Mouse (Mus musculus): ENCODE data around the gene Ptbp2.

The Ptbp2 gene

GRCm38 (mm10) chr3:119784366-119784765 is at the start of gene Ptbp2:
Gene Ptbp2 (minus strand): TSS chr3:119784466.
- no peak for DNase-seq

DNA sequence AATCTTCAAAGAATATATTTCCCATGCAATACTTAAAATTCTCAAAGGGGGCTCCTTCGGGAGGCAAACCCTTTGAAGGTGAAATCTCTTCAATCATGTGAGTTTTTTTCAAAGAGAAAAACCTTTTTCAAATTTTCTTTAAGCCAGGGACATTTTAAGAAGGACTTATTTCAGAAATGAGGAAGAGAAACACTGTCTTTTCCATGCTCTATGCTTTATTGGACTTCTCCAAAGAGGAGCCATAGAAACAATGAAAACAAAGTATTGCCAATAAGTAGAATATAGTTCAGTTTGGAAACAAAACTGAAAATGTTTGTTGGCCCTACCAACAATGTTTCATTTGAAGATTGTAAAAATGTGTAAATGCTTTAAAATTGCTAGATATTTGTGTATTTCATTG is 30.4 kb upstream of the Ptbp2 start:
- DNase-seq, result no peak

DNA sequence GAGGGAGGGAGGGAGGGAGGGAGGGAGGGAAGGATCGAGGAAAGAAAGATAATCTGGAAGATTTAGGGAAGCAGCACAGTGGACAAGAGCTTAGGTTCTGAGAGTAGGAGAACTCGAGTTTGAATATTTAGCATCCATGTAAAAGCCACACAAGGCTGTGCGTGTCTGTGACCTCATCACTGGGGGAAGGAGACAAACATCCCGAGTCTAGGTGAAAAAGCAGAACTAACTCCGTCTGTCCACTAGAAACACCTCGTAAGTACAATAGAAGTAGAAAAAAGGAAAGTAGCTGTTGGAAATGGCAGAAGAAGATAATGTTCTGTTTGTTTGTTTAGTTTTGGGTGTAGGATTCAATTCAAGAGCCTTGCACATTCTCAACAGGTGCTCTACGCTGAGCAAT is 21.9 kb upstream of the Ptbp2 start:
- DNase-seq, result no peak

DNA sequence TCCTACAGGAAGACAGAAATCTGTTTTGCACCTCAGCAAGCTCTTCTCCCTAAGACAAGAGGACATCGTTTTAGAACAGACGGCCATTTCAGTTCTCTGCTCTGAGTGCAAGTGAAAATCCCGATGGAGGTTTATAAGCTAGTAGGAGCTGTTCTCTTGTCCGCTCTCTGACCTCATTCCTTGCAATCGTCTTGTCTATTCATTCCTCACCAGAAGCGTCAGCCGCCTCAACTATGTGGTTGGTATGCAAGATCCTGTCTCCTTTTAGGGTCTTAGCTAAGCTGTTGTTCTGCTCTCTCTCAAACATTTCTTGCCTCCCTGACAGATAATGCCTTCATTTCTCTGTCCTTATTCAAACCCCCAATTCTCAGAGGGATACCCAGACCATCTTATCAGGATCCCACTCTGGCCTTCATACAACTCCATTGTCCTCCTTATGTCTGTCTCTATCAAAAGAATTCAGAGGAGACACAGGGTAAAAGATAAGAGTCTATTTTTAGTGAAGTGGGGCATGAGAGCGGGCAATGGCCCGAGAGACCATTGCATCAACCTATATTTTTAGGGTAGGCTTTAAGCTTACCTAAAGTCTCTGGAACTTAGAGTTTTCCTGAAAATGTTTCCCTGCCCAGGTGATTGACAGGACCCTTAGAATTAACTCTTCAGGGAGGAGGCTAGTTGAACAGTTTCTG is 10.6 kb upstream of the Ptbp2 start:
- no peak for DNase-seq

GRCm38 (mm10) chr3:119782946-119783701 is 1.1 kb downstream of the Ptbp2 start:
- peak; percentile 96 for DNase-seq

DNA sequence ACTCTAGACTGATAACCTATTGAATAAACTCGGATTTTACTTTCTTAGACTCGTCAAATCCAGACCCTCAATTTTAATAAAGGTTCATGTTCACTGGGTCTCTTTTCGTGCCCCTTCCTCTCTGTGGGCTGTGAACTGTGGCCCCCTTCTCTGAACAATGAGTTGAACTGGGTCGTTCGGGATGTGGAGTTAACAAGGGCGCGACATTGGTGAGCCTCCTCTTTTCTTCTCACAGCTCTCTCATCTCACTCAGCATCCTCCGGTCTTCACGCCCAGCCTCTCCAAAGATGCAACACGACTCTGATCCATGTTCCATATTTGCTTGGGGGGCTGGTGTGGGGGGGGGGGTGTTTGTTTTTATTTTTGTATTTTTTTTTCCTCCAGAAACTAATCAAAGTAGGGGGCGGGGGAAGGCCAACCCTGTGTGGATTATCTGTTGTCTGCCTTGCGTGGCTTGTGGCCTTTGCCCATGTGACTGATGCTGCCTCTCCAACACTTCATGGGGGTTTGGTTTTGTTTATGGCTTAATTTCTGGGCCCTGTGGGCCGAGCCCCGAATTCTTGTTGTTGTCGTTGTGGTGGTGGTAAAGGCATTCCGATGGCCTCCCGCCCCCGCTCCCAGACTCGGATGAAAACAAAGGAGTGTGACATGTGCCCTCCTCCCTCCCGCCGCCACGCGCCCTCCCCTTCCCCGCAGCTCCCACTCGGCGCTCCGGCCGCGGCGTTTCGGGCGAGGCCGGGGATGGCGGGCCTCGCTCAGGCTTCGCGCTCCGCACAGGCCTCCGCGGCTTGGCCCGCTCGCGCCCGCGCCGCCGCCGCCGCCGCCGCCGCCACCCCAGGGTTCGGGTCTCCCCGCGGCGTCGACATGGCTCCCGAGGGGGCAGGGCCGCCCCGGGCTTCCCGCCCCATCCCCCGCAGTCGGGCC is 2.0 kb downstream of the Ptbp2 start:
- DNase-seq, result peak; percentile 78 to 80

GRCm38 (mm10) chr3:119780876-119781275 is 3.4 kb downstream of the Ptbp2 start:
- DNase-seq, result no peak

GRCm38 (mm10) chr3:119779261-119779660 is 5.0 kb downstream of the Ptbp2 start:
- DNase-seq, result no peak

DNA sequence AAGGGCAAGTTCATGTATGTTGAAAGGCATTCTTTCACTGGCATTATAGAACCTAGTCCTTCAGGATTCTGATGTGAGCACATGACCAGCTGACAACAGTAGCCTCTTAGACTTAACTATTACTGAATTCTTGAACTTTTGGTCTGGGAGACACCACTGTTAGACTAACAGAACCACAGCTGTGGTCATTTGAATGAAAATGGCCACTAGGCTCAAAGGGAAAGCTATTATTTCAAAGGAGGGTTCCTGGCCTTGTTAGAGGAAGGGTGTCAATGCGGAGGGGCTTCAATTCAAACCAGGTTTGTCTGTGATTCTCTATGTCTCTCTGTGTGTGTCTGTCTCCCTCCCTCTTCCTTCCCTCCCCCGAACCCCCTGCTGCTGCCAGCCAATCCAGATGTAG is 5.8 kb downstream of the Ptbp2 start:
- DNase-seq, result no peak

GRCm38 (mm10) chr3:119776129-119776528 is 8.1 kb downstream of the Ptbp2 start:
- DNase-seq, result no peak

GRCm38 (mm10) chr3:119772789-119773188 is 11.5 kb downstream of the Ptbp2 start:
- no peak for DNase-seq

DNA sequence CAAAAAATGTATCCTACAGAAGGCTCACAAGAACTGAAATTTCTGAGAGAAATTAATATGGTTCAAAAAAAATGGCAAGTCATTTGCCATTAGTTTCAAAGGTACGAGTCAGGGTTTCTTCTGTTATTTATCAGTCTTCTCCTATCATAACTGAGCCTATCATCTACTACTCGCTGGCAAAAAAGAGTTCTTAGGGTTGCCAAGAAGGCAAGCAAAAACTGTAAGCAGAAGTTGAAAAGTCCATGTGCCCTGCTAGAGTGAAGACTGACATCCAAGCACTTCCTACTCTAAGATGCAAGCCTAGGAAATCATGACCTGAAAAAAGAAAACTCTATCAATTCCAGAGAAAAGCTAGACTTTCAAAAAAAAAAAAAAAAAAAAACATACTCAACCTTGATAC is 20.5 kb downstream of the Ptbp2 start:
- DNase-seq, result no peak

- DNase-seq, result no peak
Measured at GRCm38 (mm10) chr3:119761732-119762131, 22.5 kb downstream of the Ptbp2 start.

DNA sequence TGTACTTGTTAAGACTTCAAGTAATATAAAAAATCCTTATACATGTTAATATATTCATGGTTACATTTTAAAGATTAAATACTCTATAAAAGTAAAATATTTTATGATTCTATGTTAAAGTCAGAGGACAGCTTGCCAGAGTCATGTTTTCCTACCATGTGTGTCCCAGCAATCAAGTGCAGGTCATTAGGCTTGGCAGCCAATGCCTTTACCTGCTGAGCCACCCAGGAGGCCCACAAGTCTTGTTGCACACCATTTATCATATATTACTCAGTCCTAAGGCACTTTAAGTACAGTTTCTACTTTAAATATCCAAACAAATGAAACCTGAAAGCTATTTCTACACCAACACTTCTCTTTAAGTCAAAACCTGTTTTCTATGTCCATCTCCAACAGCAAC is 30.5 kb downstream of the Ptbp2 start:
- DNase-seq, result peak; percentile 39 to 57

- peak; percentile 34 to 52 for DNase-seq
Measured at GRCm38 (mm10) chr3:119749551-119750249, 34.6 kb downstream of the Ptbp2 start.

DNA sequence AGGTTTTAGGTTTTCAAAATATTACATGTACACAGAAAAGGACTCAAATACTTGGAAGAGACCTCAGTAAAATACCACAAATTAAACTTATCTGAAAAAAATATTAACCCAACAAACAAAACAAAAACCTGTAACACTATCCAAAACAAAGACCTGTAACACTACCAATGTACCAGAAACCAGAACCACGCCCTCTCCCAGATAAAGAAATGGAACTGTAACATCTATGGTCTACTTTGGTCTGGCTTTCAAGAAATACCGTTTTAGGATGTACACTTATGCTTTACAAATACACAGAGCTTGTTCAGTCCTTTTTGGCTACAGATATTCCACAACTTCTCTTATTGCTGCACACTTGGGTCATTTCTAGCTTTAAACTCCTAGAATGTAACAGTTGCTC is 35.1 kb downstream of the Ptbp2 start:
- no peak for DNase-seq

GRCm38 (mm10) chr3:119746656-119747055 is 37.6 kb downstream of the Ptbp2 start:
- no peak for DNase-seq

DNA sequence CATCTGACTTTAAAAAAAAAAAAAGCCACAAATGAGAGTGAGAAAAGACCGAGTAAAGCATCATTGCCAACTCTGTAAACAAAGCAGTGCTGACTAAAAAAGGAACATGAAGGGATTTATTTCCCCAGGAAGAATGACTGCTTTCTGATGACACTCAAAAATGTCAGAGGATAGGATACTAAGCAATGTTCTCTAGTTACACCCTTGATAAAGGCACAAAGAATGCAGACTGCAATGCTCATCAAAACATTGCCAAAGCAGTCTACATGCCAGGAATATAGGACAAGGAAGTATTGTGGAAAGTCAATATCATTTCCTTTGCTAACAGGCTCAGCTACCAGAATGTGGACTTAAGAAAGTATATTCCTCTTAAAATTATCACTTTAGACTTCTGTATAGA is 38.5 kb downstream of the Ptbp2 start:
- no peak for DNase-seq

GRCm38 (mm10) chr3:119729863-119730262 is 54.4 kb downstream of the Ptbp2 start:
- no peak for DNase-seq

- DNase-seq, result no peak
Measured at GRCm38 (mm10) chr3:119712066-119712465, 72.2 kb downstream of the Ptbp2 start.

- DNase-seq, result no peak
Measured at GRCm38 (mm10) chr3:119711503-119711902, 72.8 kb downstream of the Ptbp2 start.

DNA sequence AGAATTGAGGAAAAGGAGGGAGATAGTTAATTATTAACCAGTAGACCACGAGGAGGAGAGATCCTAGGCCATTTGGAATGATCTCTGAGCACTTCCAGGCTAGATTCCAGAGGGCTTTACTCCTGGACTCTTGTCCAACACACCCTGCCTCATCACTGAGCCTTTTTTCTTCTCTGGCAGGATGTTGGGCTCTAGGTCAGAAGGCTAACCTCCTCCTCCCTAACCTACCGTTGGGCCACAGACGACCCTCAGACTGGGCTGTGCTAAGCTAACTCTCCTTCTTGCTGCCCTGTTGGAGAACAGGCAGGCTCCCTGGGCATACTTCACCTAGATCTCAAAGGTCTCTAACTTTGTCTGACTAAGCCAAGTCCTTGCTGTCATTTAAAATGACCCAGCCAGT is 82.8 kb downstream of the Ptbp2 start:
- no peak for DNase-seq

DNA sequence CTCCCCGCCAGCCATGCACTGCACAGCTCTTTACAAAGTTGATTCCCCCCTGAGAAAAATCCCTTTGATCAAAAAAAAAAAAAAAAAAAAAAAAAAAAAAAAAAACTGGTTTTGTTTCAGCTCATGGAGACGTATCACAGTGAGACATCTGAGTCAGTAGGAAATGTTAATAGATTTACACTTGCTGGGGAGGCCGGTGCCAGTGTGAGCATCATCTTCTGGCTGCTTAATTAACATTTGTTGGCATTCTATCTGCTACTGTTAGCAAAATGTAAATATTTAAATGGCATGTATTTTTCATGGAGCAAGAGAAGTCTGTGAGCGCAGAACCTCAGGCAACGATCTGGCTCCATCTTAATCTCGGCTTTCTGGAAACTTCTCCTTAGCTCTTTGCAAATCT is 99.5 kb downstream of the Ptbp2 start:
- DNase-seq, result no peak

Measured in cerebellum, postnatal 25 days (tissue).